Mouse (Mus musculus) midbrain, embryonic 14.5 days (tissue): Measurements from ENCODE around the gene Snx25. TPM values are rescaled to one million over a fixed set of nuclear protein-coding genes. Genes with fewer than 3 reads are reported as not detected.

Experiments used
- ATAC-seq: fragments of 200-750 bp; cut with Nextera tagmentation; 2 replicates; pipeline ENCODE4 v1.8.0; 2017; ENCODE audit warnings: moderate number of reproducible peaks, moderate library complexity; ENCODE audit not compliant: low FRiP score, low TSS enrichment
- DNase-seq: peaks from one replicate; pipeline ENCODE4 v3.0.0-alpha.2; 2015
- H3K27ac ChIP-seq: fragments of 300-500 bp; sonication (generic); replicated peaks from 2 replicates; pipeline ENCODE4 v1.5.1; 2014; ENCODE audit warnings: mild to moderate bottlenecking, low read depth, low read length, moderate library complexity
- H3K27me3 ChIP-seq: fragments of 300-500 bp; sonication (generic); 2 replicates; pipeline ENCODE4 v1.6.1; 2014; ENCODE audit warnings: low read length, control low read depth, mixed read lengths; ENCODE audit not compliant: control insufficient read depth, insufficient read depth
- H3K36me3 ChIP-seq: fragments of 300-500 bp; sonication (generic); 2 replicates; pipeline ENCODE4 v1.6.1; 2014; ENCODE audit warnings: low read length, control low read depth; ENCODE audit not compliant: control insufficient read depth, insufficient read depth
- H3K4me1 ChIP-seq: fragments of 300-500 bp; sonication (generic); 2 replicates; pipeline ENCODE4 v1.6.1; 2014; ENCODE audit warnings: mild to moderate bottlenecking, antibody characterized with exemption, low read length, control low read depth; ENCODE audit not compliant: control insufficient read depth, insufficient read depth
- H3K4me2 ChIP-seq: fragments of 300-500 bp; sonication (generic); 2 replicates; pipeline ENCODE4 v1.6.1; 2014; ENCODE audit warnings: mild to moderate bottlenecking, low read length, moderate library complexity
- H3K4me3 ChIP-seq: fragments of 300-500 bp; sonication (generic); replicated peaks from 2 replicates; pipeline ENCODE4 v1.5.1; 2014; ENCODE audit warnings: low read depth, low read length
- H3K9ac ChIP-seq: fragments of 300-500 bp; sonication (generic); replicated peaks from 2 replicates; pipeline ENCODE4 v1.6.1; 2014; ENCODE audit warnings: mild to moderate bottlenecking, low read length, moderate library complexity
- H3K9me3 ChIP-seq: fragments of 300-500 bp; sonication (generic); 2 replicates; pipeline ENCODE4 v1.6.1; 2016; ENCODE audit warnings: low read length, control low read depth, mixed read lengths; ENCODE audit not compliant: control insufficient read depth
- WGBS: fragments of 180-500 bp; shearing (Covaris S2); extraction: QIAGEN DNeasy Blood & Tissue Kit; methylation state at CpG from one replicate; pipeline ENCODE4 v1.1.7; 2014; 5-methylcytosine and 5-hydroxymethylcytosine counted together
- polyA plus RNA-seq: library from polyadenylated mRNA; unstranded; fragments of >200 nt; fragmentation: Nextera tagmentation; extraction: Ambion mirVana; gene quantifications from 2 replicates; pipeline ENCODE4 v1.2.1, GENCODE M21; 2014

Snx25 gene
- polyA plus RNA-seq, 1 experiment from 2014 or later = 14.0 TPM

DNA sequence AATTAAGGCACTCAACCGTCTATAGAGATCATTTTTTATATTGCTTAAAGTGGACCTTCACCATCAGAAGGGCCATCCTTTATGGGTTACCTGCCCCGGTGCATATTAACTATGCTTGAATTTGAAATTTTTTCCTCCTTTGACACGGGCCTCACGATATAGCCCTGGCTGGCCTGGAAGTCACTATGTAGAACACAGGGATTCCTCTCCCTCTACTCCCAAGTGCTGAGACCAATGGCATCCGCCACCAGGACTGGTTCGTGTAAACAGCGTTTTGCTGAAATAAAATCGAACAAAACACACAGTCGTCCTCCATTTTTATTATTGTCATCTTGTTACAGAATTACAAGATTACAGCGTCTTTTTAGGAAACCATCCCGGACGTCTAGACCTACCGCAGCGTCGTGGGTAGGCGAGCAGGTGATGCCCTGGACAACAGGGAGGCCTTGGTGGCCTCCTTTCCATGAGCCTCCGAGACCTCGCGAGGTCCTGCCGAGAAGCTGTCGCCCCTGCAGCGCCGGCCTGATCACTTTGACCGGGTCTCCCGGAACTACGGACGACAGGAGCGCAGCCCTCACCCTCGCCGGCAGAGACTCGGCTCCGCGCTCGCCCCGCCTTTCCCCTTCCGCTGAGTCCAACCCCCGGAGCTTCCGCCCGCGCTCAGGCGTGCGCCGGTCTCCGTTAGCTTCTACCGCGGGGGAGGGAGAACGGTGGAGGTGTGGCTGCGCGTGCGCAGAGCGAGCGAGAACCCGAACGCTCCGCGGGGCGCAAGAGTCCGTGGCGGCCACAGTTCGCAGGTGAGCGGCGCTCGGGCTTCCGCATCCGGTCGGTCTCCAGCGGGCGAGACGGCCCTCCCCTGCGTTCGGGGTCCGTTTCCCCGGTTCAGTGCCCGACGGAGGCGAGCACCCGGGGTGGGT is 11.3 kb upstream of the Snx25 start:
- H3K4me3 ChIP-seq = peak overlapping the region; percentile 69
- no peaks in the 10 kb centered on the region for H3K36me3 ChIP-seq
- peak overlapping the region; percentile 85 for H3K9ac ChIP-seq
- H3K27me3 ChIP-seq = no peaks in the 10 kb centered on the region
- peaks cover 14% of the 10 kb centered on the region for H3K4me1 ChIP-seq
- peak; percentile 98 for DNase-seq
- peak overlapping the region; percentile 72 for H3K4me2 ChIP-seq
- no peaks in the 10 kb centered on the region for H3K9me3 ChIP-seq
- WGBS = 2% methylated on average over 77 of the region's 77 CpGs
- peak; percentile 97 for ATAC-seq
- H3K27ac ChIP-seq = peak overlapping the region; percentile 83

DNA sequence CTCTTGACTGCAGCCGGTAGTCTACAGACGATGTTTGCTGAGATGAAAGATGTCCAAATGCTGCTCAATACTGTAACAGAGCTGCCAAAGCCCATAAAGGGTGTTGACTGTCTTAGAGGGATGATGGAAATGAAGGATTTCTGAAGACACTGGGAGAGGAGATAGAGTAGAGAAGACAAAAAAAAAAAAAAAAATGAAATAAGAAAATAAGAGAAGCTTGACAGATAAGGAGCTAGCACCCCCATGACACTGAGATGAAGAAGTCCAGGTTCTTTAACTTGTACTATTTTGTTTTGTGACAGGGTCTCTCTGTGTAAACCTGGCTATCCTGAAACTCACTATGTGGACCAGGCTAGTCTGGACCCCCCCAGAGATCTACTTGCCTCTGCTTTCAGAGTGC is 1.1 kb upstream of the Snx25 start:
- H3K27ac ChIP-seq = no peak overlapping the region
- H3K4me2 ChIP-seq = peak overlapping the region; percentile 85
- H3K9ac ChIP-seq = no peak overlapping the region
- H3K36me3 ChIP-seq = no peaks in the 10 kb centered on the region
- peaks cover 10% of the 10 kb centered on the region; the same call in 1 of the 2 replicates for H3K27me3 ChIP-seq
- DNase-seq = no peak
- H3K9me3 ChIP-seq = no peaks in the 10 kb centered on the region
- H3K4me1 ChIP-seq = peaks cover 11% of the 10 kb centered on the region
- ATAC-seq = no peak
- no peak overlapping the region; the same call in 1 of the 2 replicates for H3K4me3 ChIP-seq
- WGBS = 37% methylated on average over 2 of the region's 2 CpGs

DNA sequence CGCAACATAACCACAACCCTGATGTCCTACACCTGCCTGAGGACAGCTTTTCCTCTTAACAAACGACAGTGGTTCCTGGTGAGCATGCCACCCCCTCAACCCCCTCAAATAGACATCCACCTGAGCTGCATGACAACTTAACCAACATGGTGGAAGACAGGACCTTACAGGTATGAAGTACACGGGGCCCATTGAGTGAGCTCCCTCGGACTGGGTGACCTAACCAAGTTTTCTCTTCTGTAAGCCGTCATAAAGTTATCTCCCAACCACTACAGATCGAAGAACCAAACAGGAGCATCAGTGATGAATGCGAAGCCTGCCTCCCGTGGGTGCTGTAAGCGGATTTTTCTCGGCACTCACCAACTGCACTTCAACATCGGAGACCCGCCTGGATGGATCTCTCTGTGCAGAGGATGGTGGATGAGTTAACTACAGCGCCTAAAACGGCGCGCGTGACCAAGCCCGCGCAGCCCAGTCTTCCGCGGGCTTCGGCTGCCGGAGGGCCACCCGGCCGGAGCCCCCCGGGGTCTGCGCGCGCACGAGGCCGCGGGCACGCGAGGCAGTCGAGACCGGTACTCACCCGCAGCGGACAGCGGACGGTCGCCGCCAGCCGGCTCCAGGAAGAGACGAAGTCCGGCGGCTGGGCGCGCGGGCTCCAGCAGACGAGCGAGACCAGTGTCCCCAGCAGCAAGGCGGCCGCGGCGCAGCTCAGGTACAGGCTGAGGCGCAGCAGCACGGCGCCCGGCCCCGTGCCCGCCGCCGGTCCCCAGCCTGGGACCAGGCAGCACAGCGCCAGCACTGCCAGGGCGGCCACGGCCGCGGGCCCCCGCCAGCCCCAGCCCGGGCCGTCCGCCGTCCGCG is 527 bp downstream of the Snx25 start, which contains the start of gene Cfap97:
Gene Cfap97, plus strand, starts transcription at position 570 of the 861 bp plus-strand sequence.
- H3K9ac ChIP-seq = peak within 1 kb of the TSS; percentile 81
- peaks cover 10% of the 10 kb centered on the region; the same call in 1 of the 2 replicates for H3K27me3 ChIP-seq
- ATAC-seq (peak; percentile 83), DNase-seq (peak; percentile 76)
- peak within 1 kb of the TSS; percentile 78 for H3K27ac ChIP-seq
- peak within 1 kb of the TSS; percentile 82 for H3K4me3 ChIP-seq
- H3K9me3 ChIP-seq = no peaks in the 10 kb centered on the region
- H3K36me3 ChIP-seq = no peaks in the 10 kb centered on the region
- peak within 1 kb of the TSS; percentile 85 for H3K4me2 ChIP-seq
- 1% methylated on average over 75 of the region's 75 CpGs for WGBS
- H3K4me1 ChIP-seq = peaks cover 11% of the 10 kb centered on the region

DNA sequence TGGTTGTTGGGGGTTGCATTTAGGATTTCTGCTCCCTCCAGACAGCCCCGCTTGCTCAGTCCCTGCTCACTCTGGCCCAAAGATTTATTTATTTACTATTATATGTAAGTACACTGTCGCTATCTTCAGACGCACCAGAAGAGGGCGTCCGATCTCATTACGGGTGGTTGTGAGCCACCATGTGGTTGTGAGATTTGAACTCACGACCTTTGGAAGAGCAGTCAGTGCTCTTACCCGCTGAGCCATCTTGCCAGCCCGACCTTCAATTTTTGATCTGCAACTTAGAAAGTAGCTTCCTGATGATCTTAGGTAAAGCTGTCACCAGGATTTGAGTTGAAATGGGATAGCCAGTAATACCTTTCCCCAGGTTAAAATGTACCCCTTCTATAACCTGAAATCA is 2.2 kb downstream of the Snx25 start:
- Histone ChIP-seq H3K36me3 (no peaks in the 10 kb centered on the region), H3K27ac (no peak overlapping the region), H3K4me3 (no peak overlapping the region), H3K27me3 (peaks cover 10% of the 10 kb centered on the region; the same call in 1 of the 2 replicates), H3K9ac (no peak overlapping the region), H3K4me2 (no peak overlapping the region), H3K9me3 (no peaks in the 10 kb centered on the region), H3K4me1 (peaks cover 11% of the 10 kb centered on the region)
- no peak for ATAC-seq
- 81% methylated on average over 9 of the region's 9 CpGs for WGBS
- DNase-seq = no peak

DNA sequence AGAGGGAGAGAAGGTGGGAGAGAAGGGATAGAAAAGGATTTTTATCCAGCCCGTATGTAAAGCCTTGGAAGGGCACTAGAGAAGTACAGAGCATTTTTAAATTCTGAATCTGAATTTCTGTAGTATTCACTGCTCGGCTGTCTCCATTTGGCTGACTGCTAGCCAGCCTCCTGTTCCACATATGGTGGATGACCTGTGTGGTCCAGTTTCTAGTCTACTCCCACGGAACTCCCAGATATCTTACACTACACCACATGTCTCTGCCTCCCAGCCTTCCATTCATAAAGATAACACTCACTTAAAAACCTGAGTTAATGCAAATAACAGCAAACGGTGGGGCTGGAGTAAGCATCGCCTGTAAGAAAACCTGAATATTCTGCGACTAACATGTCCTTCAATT is 2.7 kb downstream of the Snx25 start:
- Histone ChIP-seq H3K36me3 (no peaks in the 10 kb centered on the region), H3K4me1 (peaks cover 11% of the 10 kb centered on the region), H3K27me3 (peaks cover 7% of the 10 kb centered on the region; the same call in 1 of the 2 replicates), H3K9me3 (no peaks in the 10 kb centered on the region), H3K9ac (no peak overlapping the region), H3K4me2 (no peak overlapping the region), H3K27ac (no peak overlapping the region), H3K4me3 (no peak overlapping the region)
- DNase-seq = no peak
- no peak for ATAC-seq
- WGBS = 91% methylated on average over 6 of the region's 6 CpGs

DNA sequence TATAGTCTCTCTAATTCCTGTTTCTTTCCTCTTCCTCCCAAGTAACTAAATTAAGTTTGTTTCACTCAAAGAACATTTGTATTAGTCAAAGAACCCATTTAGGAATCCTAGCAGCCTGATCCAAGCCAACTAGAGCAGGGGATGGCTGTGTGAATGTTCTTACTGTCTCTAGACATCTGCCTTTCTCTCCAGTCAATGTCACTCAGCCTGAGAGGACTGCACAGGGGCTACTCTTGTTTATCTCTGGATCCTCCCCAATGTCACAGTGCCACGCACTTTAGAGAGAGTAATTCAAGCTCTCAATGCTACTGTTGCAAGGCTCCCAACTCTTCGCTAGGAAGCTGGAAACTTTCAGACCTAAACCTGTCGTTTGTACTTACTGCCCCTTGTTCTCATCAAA is 5.8 kb downstream of the Snx25 start:
- no peaks in the 10 kb centered on the region for H3K9me3 ChIP-seq
- H3K27me3 ChIP-seq = no peaks in the 10 kb centered on the region
- DNase-seq (no peak), ATAC-seq (no peak)
- H3K27ac ChIP-seq = no peak overlapping the region
- H3K4me1 ChIP-seq = peaks cover 10% of the 10 kb centered on the region
- H3K9ac ChIP-seq = no peak overlapping the region
- no peaks in the 10 kb centered on the region for H3K36me3 ChIP-seq
- 57% methylated on average over 3 of the region's 3 CpGs for WGBS
- H3K4me2 ChIP-seq = no peak overlapping the region
- H3K4me3 ChIP-seq = no peak overlapping the region

DNA sequence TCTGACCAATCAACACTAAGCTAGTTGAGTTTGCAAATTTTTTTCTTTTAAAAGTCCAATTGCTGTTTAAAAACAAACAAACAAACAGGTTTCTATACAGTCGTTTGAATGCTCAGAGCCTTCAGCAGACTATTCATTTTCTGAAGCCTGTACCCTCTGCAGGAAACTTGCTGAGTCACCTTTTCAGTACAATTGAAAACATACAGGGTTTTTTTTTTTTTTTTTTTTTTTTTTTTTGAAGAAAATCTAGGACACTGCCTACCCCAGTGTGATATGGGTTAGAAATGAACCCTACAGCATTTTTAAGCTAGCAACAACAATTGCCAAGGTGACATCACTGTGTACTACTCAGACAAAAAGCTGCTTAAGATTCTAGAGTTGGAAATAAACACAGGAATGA is 8.0 kb downstream of the Snx25 start:
- no peak overlapping the region for H3K9ac ChIP-seq
- H3K4me3 ChIP-seq = no peak overlapping the region
- ATAC-seq (no peak), DNase-seq (peak; percentile 14)
- H3K27me3 ChIP-seq = no peaks in the 10 kb centered on the region
- H3K4me2 ChIP-seq = no peak overlapping the region
- 67% methylated on average over 1 of the region's 1 CpGs for WGBS
- no peak overlapping the region for H3K27ac ChIP-seq
- no peaks in the 10 kb centered on the region for H3K36me3 ChIP-seq
- no peaks in the 10 kb centered on the region for H3K9me3 ChIP-seq
- no peaks in the 10 kb centered on the region for H3K4me1 ChIP-seq

DNA sequence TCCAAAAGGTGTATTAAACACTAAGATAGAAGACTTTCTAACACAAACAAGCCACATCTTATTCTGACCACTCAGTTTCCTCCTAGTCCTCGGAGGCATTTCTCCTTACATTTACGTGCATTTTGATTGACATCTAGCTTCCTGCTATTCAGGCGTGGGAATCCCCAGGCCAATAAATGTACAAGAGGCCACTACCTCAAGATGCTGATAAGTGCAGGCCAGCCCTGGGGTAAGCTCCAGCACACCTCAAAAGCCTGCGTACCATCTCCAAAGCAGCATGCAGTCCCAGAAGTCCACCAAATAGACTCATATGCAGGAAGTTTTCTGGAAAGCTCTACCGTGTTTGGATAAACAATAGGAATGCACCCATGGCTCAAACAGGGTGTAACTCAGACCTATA is 8.5 kb downstream of the Snx25 start:
- no peak for DNase-seq
- no peak overlapping the region for H3K4me2 ChIP-seq

More for the DNA sequence above, 8.5 kb downstream of the Snx25 start:
- no peak overlapping the region for H3K9ac ChIP-seq
- no peaks in the 10 kb centered on the region for H3K4me1 ChIP-seq
- no peaks in the 10 kb centered on the region for H3K27me3 ChIP-seq
- no peaks in the 10 kb centered on the region for H3K9me3 ChIP-seq
- H3K36me3 ChIP-seq = no peaks in the 10 kb centered on the region
- 76% methylated on average over 5 of the region's 5 CpGs for WGBS
- no peak overlapping the region for H3K4me3 ChIP-seq
- no peak overlapping the region for H3K27ac ChIP-seq
- ATAC-seq = no peak
